Mouse (Mus musculus): ENCODE measurements around the gene Lrp8.

Gene Lrp8

GRCm38 (mm10) chr4:107846795-107847194 is 44.7 kb downstream of the Lrp8 start:
- no peak for DNase-seq (ENCODE audit: low spot score in 2 of 2)

- DNase-seq (ENCODE audit: low spot score in 2 of 2), result no peak
Observed at GRCm38 (mm10) chr4:107848546-107848945, 46.5 kb downstream of the Lrp8 start.

GRCm38 (mm10) chr4:107849621-107850020 is 47.6 kb downstream of the Lrp8 start:
- no peak for DNase-seq (ENCODE audit: low spot score in 2 of 2)

GRCm38 (mm10) chr4:107850091-107850490 is 48.0 kb downstream of the Lrp8 start:
- DNase-seq (ENCODE audit: low spot score in 2 of 2), result no peak

- DNase-seq (ENCODE audit: low spot score in 2 of 2), result no peak
Observed at GRCm38 (mm10) chr4:107853333-107853732, 51.3 kb downstream of the Lrp8 start.

- DNase-seq (ENCODE audit: low spot score in 2 of 2), result no peak
Observed at GRCm38 (mm10) chr4:107853836-107854235, 51.8 kb downstream of the Lrp8 start.

- DNase-seq (ENCODE audit: low spot score in 2 of 2), result peak in 1 of 2 experiments; percentile 33
Observed at GRCm38 (mm10) chr4:107856958-107857686, 55.1 kb downstream of the Lrp8 start.

- no peak for DNase-seq (ENCODE audit: low spot score in 2 of 2)
Observed at GRCm38 (mm10) chr4:107858995-107859394, 56.9 kb downstream of the Lrp8 start.

GRCm38 (mm10) chr4:107864866-107865265 is 62.8 kb downstream of the Lrp8 start:
- DNase-seq (ENCODE audit: low spot score in 2 of 2), result no peak

GRCm38 (mm10) chr4:107879254-107880050 is 77.4 kb downstream of the Lrp8 start, which contains the start of gene Magoh:
Gene Magoh, plus strand, starts transcription at chr4:107879755.
- DNase-seq (ENCODE audit: low spot score in 2 of 2), result peak; percentile 88 to 96

- DNase-seq (ENCODE audit: low spot score in 2 of 2), result no peak
Observed at GRCm38 (mm10) chr4:107881631-107882030, 79.6 kb downstream of the Lrp8 start.

- no peak for DNase-seq (ENCODE audit: low spot score in 2 of 2)
Observed at GRCm38 (mm10) chr4:107886371-107886770, 84.3 kb downstream of the Lrp8 start.

GRCm38 (mm10) chr4:107889385-107889730 is 87.3 kb downstream of the Lrp8 start:
- DNase-seq (ENCODE audit: low spot score in 2 of 2), result no peak

- peak; percentile 91 to 96 for DNase-seq (ENCODE audit: low spot score in 2 of 2)
Observed at GRCm38 (mm10) chr4:107889731-107890432, 87.8 kb downstream of the Lrp8 start, which contains the start of gene 0610037L13Rik. Gene 0610037L13Rik, plus strand, starts transcription at chr4:107889813.

- no peak for DNase-seq (ENCODE audit: low spot score in 2 of 2)
Observed at GRCm38 (mm10) chr4:107892663-107893062, 90.6 kb downstream of the Lrp8 start.

GRCm38 (mm10) chr4:107899211-107899927 is 97.3 kb downstream of the Lrp8 start:
- no peak for DNase-seq (ENCODE audit: low spot score in 2 of 2)

GRCm38 (mm10) chr4:107900206-107900605 is 98.1 kb downstream of the Lrp8 start:
- no peak for DNase-seq (ENCODE audit: low spot score in 2 of 2)

GRCm38 (mm10) chr4:107904252-107904651 is 102.2 kb downstream of the Lrp8 start:
- no peak for DNase-seq (ENCODE audit: low spot score in 2 of 2)

- DNase-seq (ENCODE audit: low spot score in 2 of 2), result no peak
Observed at GRCm38 (mm10) chr4:107906561-107906960, 104.5 kb downstream of the Lrp8 start.

GRCm38 (mm10) chr4:107910020-107910419 is 108.0 kb downstream of the Lrp8 start:
- no peak for DNase-seq (ENCODE audit: low spot score in 2 of 2)

- DNase-seq (ENCODE audit: low spot score in 2 of 2), result no peak
Observed at GRCm38 (mm10) chr4:107920336-107920735, 118.3 kb downstream of the Lrp8 start.

Data from left cerebral cortex, adult 9 months (tissue).